Mouse (Mus musculus) brain, embryonic 14.5 days (tissue): ENCODE data around the gene Wwox.

Experiments
- CTCF ChIP-seq: fragments of 200-500 bp; IDR thresholded peaks from 2 replicates; pipeline ENCODE4 v1.5.1; 2012; ENCODE audit warnings: inconsistent platforms, mild to moderate bottlenecking, moderate library complexity, borderline replicate concordance; ENCODE audit not compliant: insufficient read depth, insufficient read length; ENCODE audit errors: extremely low read depth
- POLR2A ChIP-seq: fragments of 200-500 bp; IDR thresholded peaks from 2 replicates; pipeline ENCODE4 v1.6.1; 2012; ENCODE audit warnings: mild to moderate bottlenecking, inconsistent platforms, borderline replicate concordance; ENCODE audit not compliant: poor library complexity, insufficient read depth, insufficient read length, severe bottlenecking; ENCODE audit errors: extremely low read depth

DNA sequence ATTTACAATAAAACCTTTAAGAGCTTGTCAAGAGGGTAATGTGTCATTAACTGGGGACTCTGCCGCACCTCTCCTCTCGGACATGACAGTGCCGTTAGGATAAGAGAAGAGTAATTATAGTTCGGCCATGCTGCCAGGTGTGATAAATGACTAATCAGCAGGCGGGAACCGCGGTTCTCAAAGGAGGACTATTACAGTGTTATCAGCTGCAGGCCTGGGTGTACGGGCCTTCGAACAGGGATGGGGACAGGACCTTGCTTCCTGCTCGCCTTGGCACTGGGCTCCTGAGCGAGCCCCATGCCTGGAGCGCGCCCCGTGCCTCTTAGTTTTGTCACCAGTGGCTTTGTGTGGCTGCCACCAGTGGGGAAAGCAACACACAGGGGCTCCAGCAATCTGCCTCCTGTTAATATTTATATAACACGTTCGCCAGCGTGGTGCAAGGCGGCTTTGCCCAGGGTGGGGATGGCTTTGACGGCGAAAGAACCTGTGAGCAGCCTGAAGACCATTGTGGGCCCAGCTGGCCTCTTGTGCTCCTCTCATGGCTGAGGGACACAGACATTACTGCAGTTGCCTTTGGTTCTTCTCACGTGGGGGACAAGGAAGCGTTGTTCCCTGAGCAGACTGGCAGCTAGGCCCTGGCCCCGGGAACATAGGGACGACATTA is 711.1 kb downstream of the Wwox start:
- TF ChIP-seq CTCF (no peak), POLR2A (no peak)
